Mouse (Mus musculus) macrophage (primary cell): ENCODE results near the gene Cbfa2t3. TPM values are rescaled to one million over a fixed set of nuclear protein-coding genes. Genes with fewer than 3 reads are reported as not detected.

ENCODE experiments used
- H3K27ac ChIP-seq: fragments of 350-480 bp; formaldehyde crosslinking; 2 replicates; pipeline ENCODE4 v1.9.0; 2021
- H3K36me3 ChIP-seq: fragments of 350-480 bp; formaldehyde crosslinking; 2 replicates; pipeline ENCODE4 v1.9.0; 2021; ENCODE audit errors: inconsistent target
- H3K4me3 ChIP-seq: fragments of 350-480 bp; formaldehyde crosslinking; 2 replicates; pipeline ENCODE4 v1.9.0; 2021; ENCODE audit errors: inconsistent target
- H3K79me2 ChIP-seq: fragments of 350-480 bp; formaldehyde crosslinking; 2 replicates; pipeline ENCODE4 v1.9.0; 2021; ENCODE audit errors: inconsistent target
- WGBS: methylation state at CpG from one replicate; pipeline ENCODE4 v1.1.7; 2026; ENCODE audit warnings: inconsistent platforms; ENCODE audit not compliant: missing documents; 5-methylcytosine and 5-hydroxymethylcytosine counted together
- polyA plus RNA-seq: library from polyadenylated mRNA; stranded (reverse); fragments of 250-400 nt; gene quantifications from 3 replicates; pipeline ENCODE4 v1.2.4, GENCODE M21; 2018; ENCODE audit warnings: inconsistent platforms

Cbfa2t3 gene
- polyA plus RNA-seq, 1 experiment from 2014 or later: 1.4 TPM

DNA sequence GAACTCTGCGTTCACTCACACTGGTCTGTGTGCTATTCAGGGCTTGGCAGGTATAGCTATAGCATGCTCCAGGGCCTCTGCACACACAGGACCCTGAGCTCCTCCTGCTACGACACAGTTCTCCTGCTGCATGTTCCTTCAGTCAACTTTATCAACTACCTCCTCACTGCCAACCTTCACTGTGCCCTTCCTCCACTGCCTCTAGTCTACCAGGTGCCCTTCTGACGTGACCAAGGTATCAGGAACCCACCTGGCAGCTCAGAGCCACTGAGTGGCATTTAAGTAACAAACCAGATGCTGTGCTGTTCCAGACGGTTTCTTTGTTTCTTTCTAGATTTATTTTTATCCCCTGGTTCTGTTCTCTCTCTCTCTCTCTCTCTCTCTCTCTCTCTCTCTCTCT lies 8.3 kb upstream of the Cbfa2t3 start:
- Histone ChIP-seq H3K27ac (no peak overlapping the region), H3K4me3 (no peak overlapping the region), H3K36me3 (no peaks in the 10 kb centered on the region), H3K79me2 (no peaks in the 10 kb centered on the region)
- 73% methylated on average over 4 of the region's 4 CpGs for WGBS

DNA sequence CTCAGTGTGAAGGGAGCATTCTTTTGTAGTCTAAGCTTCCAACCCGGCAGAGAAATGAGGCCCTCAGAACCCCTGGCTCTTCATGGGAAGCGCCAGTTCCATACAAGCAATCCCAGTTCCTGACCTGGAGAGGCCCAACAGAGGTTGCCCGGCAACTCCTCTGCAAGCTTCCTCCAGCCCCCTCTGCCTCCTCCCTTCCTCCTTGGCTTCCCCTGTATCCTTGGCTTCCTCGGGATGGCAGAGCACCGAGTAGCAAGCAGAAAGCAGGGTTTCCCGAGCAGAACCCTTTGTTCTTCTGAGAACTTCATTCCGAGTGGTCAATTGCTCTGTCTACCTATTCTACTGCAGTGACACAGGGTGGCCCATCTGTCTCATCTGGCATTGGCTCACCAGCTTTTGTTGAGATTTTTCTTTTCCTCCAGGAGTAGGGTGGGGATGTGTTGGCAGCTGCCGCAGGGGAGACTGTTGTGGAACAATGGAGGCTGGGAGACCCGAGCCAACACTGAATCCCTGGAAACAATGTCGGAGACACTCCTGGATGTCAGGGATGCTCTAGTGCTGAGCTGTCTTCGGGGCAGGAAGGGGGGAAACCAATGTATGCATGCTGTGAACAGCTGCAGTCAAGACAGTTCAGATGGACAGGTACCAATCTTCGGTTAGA lies 7.1 kb upstream of the Cbfa2t3 start:
- H3K79me2 ChIP-seq: no peaks in the 10 kb centered on the region

DNA sequence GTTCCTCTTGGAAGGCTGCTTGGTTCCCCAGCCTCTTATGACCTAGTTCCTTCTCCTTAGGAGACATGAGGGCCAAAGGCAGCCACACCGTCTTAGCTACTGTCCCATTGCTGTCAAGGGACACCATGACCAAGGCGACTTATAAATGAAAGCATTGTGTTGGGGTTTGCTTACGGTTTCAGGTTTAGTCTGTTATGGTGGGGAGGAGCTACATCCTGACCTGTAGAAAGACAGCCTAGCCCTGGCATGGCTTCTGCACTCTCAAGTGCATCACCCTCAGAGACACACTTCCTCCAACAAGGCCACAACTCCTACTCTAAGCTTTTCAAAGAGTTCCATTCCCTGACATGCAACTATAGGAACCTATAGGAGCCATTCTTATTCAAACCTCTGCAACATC lies 5.7 kb upstream of the Cbfa2t3 start:
- Histone ChIP-seq H3K4me3 (no peak overlapping the region), H3K36me3 (no peaks in the 10 kb centered on the region), H3K27ac (no peak overlapping the region), H3K79me2 (no peaks in the 10 kb centered on the region)
- 80% methylated on average over 3 of the region's 3 CpGs for WGBS

More for the DNA sequence above, 7.1 kb upstream of the Cbfa2t3 start:
- Histone ChIP-seq H3K36me3 (no peaks in the 10 kb centered on the region), H3K4me3 (no peak overlapping the region), H3K27ac (no peak overlapping the region)
- WGBS: 94% methylated on average over 12 of the region's 12 CpGs

GRCm38 (mm10) chr8:122702957-122703356 lies 4.0 kb upstream of the Cbfa2t3 start:
- Histone ChIP-seq H3K4me3 (no peak overlapping the region), H3K79me2 (no peaks in the 10 kb centered on the region), H3K27ac (no peak overlapping the region), H3K36me3 (no peaks in the 10 kb centered on the region)
- WGBS: 46% methylated on average over 6 of the region's 6 CpGs

DNA sequence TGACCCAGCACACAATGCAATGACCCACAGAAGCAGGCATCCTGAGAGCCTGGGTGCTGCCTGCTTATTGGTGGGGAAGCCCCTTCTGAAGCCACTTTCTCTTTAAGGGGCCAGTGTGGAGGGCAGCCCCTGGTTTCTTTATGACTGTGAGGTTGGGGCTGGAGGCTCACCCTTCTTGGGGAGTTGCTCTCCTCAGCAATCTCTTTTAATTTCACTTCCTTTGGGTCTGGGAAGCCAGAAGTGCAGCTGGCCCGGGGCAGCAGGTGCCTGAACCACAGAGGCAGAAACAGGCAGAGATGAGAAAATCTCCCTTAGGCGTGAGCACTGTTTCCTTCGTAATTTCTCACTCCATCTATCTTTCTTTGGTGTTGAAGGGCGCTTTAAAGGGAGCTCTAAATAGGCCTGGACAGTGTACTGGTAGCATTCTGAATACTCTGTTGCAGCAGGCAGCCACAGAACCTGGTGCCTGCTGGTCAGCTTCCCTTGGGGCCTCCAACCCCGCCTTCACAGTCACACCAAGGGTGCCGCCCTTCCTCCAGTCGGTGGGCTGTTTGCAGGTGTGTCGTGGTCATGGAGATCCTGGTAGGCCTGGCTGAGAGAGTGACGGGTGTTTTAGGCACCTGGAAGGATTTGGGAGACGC lies 3.5 kb upstream of the Cbfa2t3 start:
- no peak overlapping the region for H3K4me3 ChIP-seq
- H3K27ac ChIP-seq: no peak overlapping the region
- no peaks in the 10 kb centered on the region; the same call in 1 of the 2 replicates for H3K79me2 ChIP-seq
- 27% methylated on average over 10 of the region's 10 CpGs for WGBS
- H3K36me3 ChIP-seq: no peaks in the 10 kb centered on the region

GRCm38 (mm10) chr8:122701441-122702185 lies 2.7 kb upstream of the Cbfa2t3 start:
- WGBS: 33% methylated on average over 12 of the region's 12 CpGs
- H3K4me3 ChIP-seq: no peak overlapping the region
- H3K36me3 ChIP-seq: no peaks in the 10 kb centered on the region
- no peaks in the 10 kb centered on the region; the same call in 1 of the 2 replicates for H3K79me2 ChIP-seq
- H3K27ac ChIP-seq: no peak overlapping the region

DNA sequence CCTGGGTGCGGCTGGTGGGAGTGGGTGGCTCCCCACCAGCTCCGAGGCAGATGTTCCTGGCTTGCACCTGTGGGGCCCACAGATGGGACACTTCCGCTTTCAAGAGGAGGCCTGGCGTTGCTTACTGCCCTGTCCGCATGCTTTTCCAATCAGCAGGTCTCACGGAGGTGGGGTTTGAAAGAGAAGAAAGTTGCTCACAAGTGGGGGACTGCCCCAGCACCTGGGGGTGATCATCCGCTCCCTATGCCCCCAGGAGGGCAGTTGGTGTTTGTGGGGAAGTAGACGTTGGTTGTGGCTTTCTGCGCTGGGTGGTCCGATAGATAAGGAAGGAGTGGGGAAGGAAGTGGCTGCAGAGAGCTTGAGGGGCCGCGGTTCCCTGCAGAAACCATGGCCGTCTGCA lies 1.7 kb upstream of the Cbfa2t3 start:
- Histone ChIP-seq H3K36me3 (no peaks in the 10 kb centered on the region), H3K27ac (no peak overlapping the region), H3K4me3 (no peak overlapping the region), H3K79me2 (no peaks in the 10 kb centered on the region; the same call in 1 of the 2 replicates)
- 12% methylated on average over 13 of the region's 13 CpGs for WGBS

GRCm38 (mm10) chr8:122698254-122698768 lies 598 bp downstream of the Cbfa2t3 start:
- WGBS: 26% methylated on average over 3 of the region's 5 CpGs
- H3K36me3 ChIP-seq: no peaks in the 10 kb centered on the region
- H3K27ac ChIP-seq: no peak overlapping the region
- no peaks in the 10 kb centered on the region; the same call in 1 of the 2 replicates for H3K79me2 ChIP-seq
- no peak overlapping the region for H3K4me3 ChIP-seq

- Histone ChIP-seq H3K36me3 (no peaks in the 10 kb centered on the region), H3K79me2 (no peaks in the 10 kb centered on the region; the same call in 1 of the 2 replicates), H3K27ac (no peak overlapping the region)
These were observed 1.3 kb downstream of the Cbfa2t3 start for GRCm38 (mm10) chr8:122697586-122697985.

GRCm38 (mm10) chr8:122697181-122697581 lies 1.7 kb downstream of the Cbfa2t3 start:
- H3K36me3 ChIP-seq: no peaks in the 10 kb centered on the region
- H3K27ac ChIP-seq: no peak overlapping the region
- H3K4me3 ChIP-seq: no peak overlapping the region
- no peaks in the 10 kb centered on the region; the same call in 1 of the 2 replicates for H3K79me2 ChIP-seq
- WGBS: 29% methylated on average over 3 of the region's 3 CpGs

More at GRCm38 (mm10) chr8:122697586-122697985, 1.3 kb downstream of the Cbfa2t3 start:
- H3K4me3 ChIP-seq: no peak overlapping the region
- WGBS: 42% methylated on average over 6 of the region's 6 CpGs

DNA sequence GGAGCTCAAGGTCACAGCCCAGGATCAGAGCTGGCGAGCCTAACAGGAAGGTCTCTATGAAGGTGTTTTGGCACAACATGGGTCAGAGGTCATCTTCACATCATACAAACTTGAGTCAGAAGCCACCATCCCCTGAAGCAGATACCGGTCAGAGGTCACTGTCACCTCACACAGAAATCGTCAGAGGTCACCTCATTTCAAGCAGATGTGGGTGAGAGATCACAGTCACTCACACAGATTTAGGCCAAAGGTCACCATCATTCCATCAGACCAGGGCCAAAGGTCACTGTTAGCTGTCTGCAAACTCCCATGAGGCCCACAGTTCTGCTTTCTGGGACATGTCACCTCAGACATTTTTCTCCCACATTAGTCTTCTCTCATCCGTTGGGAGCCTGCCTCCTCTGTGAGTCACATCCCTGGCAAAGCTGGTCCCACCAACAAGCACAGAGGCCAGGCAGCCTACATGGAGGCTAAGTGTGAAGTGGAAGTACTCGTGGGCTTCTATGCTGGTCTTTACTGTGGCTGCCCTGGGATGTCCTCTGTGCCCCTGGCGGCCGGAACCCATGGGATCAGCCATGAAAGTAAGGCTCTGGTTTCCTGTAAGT lies 3.4 kb downstream of the Cbfa2t3 start:
- no peak overlapping the region for H3K27ac ChIP-seq
- no peaks in the 10 kb centered on the region; the same call in 1 of the 2 replicates for H3K79me2 ChIP-seq
- no peak overlapping the region for H3K4me3 ChIP-seq
- 48% methylated on average over 7 of the region's 7 CpGs for WGBS
- no peaks in the 10 kb centered on the region for H3K36me3 ChIP-seq

DNA sequence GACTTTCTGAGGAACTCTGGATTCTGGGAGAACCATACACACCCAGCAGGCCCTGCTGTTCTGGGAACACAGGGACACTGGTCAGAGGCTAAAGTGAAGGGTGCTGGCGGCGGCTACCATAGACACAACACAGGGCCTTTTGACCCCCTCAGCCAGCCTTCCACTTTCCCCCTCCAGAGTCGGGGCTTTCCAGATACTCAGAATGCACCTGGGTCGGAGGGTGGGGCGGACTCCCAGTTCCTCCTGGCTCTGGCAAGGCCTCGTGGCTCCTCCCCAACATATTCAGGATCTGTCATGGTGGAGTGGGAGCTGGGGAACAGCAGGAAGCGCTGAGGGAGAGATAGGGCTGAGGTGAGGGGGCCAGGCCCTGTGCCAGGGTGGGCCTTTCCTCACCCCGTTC lies 6.8 kb downstream of the Cbfa2t3 start:
- Histone ChIP-seq H3K4me3 (no peak overlapping the region), H3K36me3 (no peaks in the 10 kb centered on the region), H3K79me2 (no peaks in the 10 kb centered on the region), H3K27ac (no peak overlapping the region)
- WGBS: 80% methylated on average over 8 of the region's 8 CpGs

- Histone ChIP-seq H3K27ac (no peak overlapping the region), H3K4me3 (no peak overlapping the region), H3K79me2 (no peaks in the 10 kb centered on the region), H3K36me3 (no peaks in the 10 kb centered on the region)
- WGBS: 83% methylated on average over 6 of the region's 6 CpGs
These were observed 7.9 kb downstream of the Cbfa2t3 start for GRCm38 (mm10) chr8:122691018-122691417.

DNA sequence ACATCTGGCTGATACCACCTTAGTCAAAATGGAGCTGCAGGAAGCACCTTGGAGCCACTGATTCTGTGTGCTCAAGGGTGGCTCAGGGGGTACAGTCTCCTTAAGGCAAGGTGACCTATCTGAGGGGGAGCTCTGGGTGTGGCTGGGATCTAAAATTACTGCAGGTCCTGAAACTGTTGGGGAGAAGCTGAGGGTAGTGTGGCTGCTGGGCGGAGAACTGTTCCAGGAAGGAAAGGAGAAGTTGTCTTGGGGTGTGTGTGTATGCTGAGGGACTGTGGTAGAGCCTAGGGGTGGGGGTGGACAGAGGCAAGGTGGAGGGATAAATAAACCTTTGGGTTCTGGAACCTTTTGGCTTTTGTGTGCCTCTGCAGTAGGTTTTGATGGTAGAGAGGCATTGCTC lies 9.6 kb downstream of the Cbfa2t3 start:
- Histone ChIP-seq H3K27ac (no peak overlapping the region), H3K79me2 (no peaks in the 10 kb centered on the region), H3K4me3 (no peak overlapping the region), H3K36me3 (no peaks in the 10 kb centered on the region)
- 23% methylated on average over 1 of the region's 1 CpGs for WGBS
